In genomic region chr11:50540136-50540535, GRCm38 (mm10) we compare ENCODE assay signal across 12 mouse cellular contexts.
DNase-seq lines count a peak whose midpoint lies in the region; ATAC-seq and TF ChIP-seq lines count a peak whose summit lies in the region.
"Had no signal": no experiment of that assay in that cellular context is flagged by ENCODE, and none has a peak within 500 bp of the region (broad histone marks: within the 10 kb centered on the region; RNA-seq: fewer than 3 reads in every experiment).

No protein-coding gene starts in this region.

- no peak overlapping the region for H3K27ac ChIP-seq in heart, adult 2 months
- no peak overlapping the region for H3K27ac ChIP-seq in heart, embryonic 11.5 days (ENCODE audit: low read depth, low read length)
- no peak overlapping the region for H3K27ac ChIP-seq in lung, embryonic 14.5 days (ENCODE audit: low read depth)
- H3K27ac ChIP-seq: hindbrain, embryonic 13.5 days; liver, embryonic 15.5 days had no signal

- H3K36me3 ChIP-seq in heart, adult 2 months (ENCODE audit: control insufficient read depth, insufficient read depth, low read length) = no peaks in the 10 kb centered on the region
- H3K36me3 ChIP-seq in heart, embryonic 11.5 days (ENCODE audit: control insufficient read depth, insufficient read depth, low read length) = no peaks in the 10 kb centered on the region
- H3K36me3 ChIP-seq in lung, embryonic 14.5 days (ENCODE audit: insufficient read depth) = no peaks in the 10 kb centered on the region
- H3K36me3 ChIP-seq: hindbrain, embryonic 13.5 days; liver, embryonic 15.5 days had no signal

- 0 out of 2 replicates have a peak, but pooled peaks have one; percentile 10 for TF ChIP-seq CTCF in heart, adult 2 months (IDR thresholded peaks at IDR 0.05)
- TF ChIP-seq CTCF in lung, embryonic 14.5 days (IDR thresholded peaks at IDR 0.05; ENCODE audit: low read depth) = no peak

- no peak overlapping the region for H3K9ac ChIP-seq in heart, adult 2 months (ENCODE audit: low read depth, low read length)
- H3K9ac ChIP-seq in heart, embryonic 11.5 days (ENCODE audit: low read depth, low read length) = no peak overlapping the region
- no peak overlapping the region for H3K9ac ChIP-seq in lung, embryonic 14.5 days
- H3K9ac ChIP-seq: hindbrain, embryonic 13.5 days; liver, embryonic 15.5 days had no signal

- no peaks in the 10 kb centered on the region for H3K27me3 ChIP-seq in heart, adult 2 months (ENCODE audit: control insufficient read depth, insufficient read depth, low read length)
- H3K27me3 ChIP-seq in heart, embryonic 11.5 days (ENCODE audit: control insufficient read depth, insufficient read depth, low read length) = no peaks in the 10 kb centered on the region; the same call in 1 of the 2 replicates
- no peaks in the 10 kb centered on the region for H3K27me3 ChIP-seq in lung, embryonic 14.5 days (ENCODE audit: insufficient read depth, low read length)
- H3K27me3 ChIP-seq: hindbrain, embryonic 13.5 days; liver, embryonic 15.5 days had no signal

- no peak for TF ChIP-seq POLR2A in heart, adult 2 months (IDR thresholded peaks at IDR 0.05; ENCODE audit: insufficient read depth, low read depth, low read length)

- no peak overlapping the region for H3K4me3 ChIP-seq in heart, adult 2 months
- H3K4me3 ChIP-seq in heart, embryonic 11.5 days (ENCODE audit: low read depth, low read length) = no peak overlapping the region
- no peak overlapping the region for H3K4me3 ChIP-seq in lung, embryonic 14.5 days (ENCODE audit: low read depth, low read length)
- H3K4me3 ChIP-seq: hindbrain, embryonic 13.5 days; liver, embryonic 15.5 days had no signal

- H3K4me1 ChIP-seq in heart, adult 2 months (ENCODE audit: control insufficient read depth, insufficient read depth, low read length) = no peaks in the 10 kb centered on the region
- no peaks in the 10 kb centered on the region for H3K4me1 ChIP-seq in heart, embryonic 11.5 days (ENCODE audit: control insufficient read depth, insufficient read depth, low read length)
- H3K4me1 ChIP-seq in lung, embryonic 14.5 days (ENCODE audit: insufficient read depth) = no peaks in the 10 kb centered on the region
- H3K4me1 ChIP-seq: hindbrain, embryonic 13.5 days; liver, embryonic 15.5 days had no signal

- DNase-seq in heart, adult 2 months = peak; percentile 34 to 58
- peak; percentile 15 to 42 for DNase-seq in adrenal gland, postnatal 36 days
- peak; percentile 62 to 78 for DNase-seq in cerebellum, postnatal 25 days
- peak; percentile 17 for DNase-seq in lung, embryonic 14.5 days
- no peak for DNase-seq in embryo, embryonic 11 days
- no peak for DNase-seq in urinary bladder, postnatal 10 days (ENCODE audit: low spot score)
- DNase-seq in spleen, postnatal 4 days (ENCODE audit: low spot score in 2 of 2) = no peak
- DNase-seq: thymus, postnatal 25 days had no signal

- H3K79me2 ChIP-seq in heart, adult 2 months (replicated peaks; ENCODE audit: control insufficient read depth, insufficient read depth, low read length) = no peaks in the 10 kb centered on the region

- no peaks in the 10 kb centered on the region; the same call in 1 of the 2 replicates for H3K9me3 ChIP-seq in heart, embryonic 11.5 days (replicated peaks; ENCODE audit: control insufficient read depth, low read length)
- H3K9me3 ChIP-seq in lung, embryonic 14.5 days (ENCODE audit: low read depth, low read length) = no peaks in the 10 kb centered on the region; the same call in 1 of the 2 replicates
- H3K9me3 ChIP-seq: hindbrain, embryonic 13.5 days; liver, embryonic 15.5 days had no signal

- no peak overlapping the region for H3K4me2 ChIP-seq in heart, embryonic 11.5 days
- H3K4me2 ChIP-seq in lung, embryonic 14.5 days = no peak overlapping the region
- H3K4me2 ChIP-seq: hindbrain, embryonic 13.5 days; liver, embryonic 15.5 days had no signal

- no peak for TF ChIP-seq EP300 in heart, adult 2 months (IDR thresholded peaks at IDR 0.05; ENCODE audit: insufficient read depth, low read depth, low read length)

- no peak for ATAC-seq in heart, embryonic 11.5 days (replicated peaks; ENCODE audit: insufficient number of reproducible peaks, low FRiP score, low TSS enrichment)
- ATAC-seq in lung, embryonic 14.5 days (ENCODE audit: insufficient read depth) = no peak
- ATAC-seq: forebrain, embryonic 16.5 days had no signal

- intact Hi-C loops in heart, adult 2 months (cut with DNase I) = no loop called here

- 43% methylated on average over 11 of the region's 11 CpGs for WGBS in heart, adult 2 months
- 77% methylated on average over 11 of the region's 11 CpGs for WGBS in heart, embryonic 11.5 days (ENCODE audit: insufficient replicate concordance)
- 69% methylated on average over 11 of the region's 11 CpGs for WGBS in lung, embryonic 14.5 days

Comparison
In these comparisons a context has a peak if more than half of its experiments do, and no peak if none do; other contexts are left out.
1. DNase-seq: peak in heart, adult 2 months (2 of 2), adrenal gland, postnatal 36 days (2 of 2), cerebellum, postnatal 25 days (2 of 2) and lung, embryonic 14.5 days (single experiment); none in embryo, embryonic 11 days (single experiment), urinary bladder, postnatal 10 days (single experiment) and spleen, postnatal 4 days (0 of 2).